In genomic region chr8:75315886-75316285, GRCm38 (mm10) we compare ENCODE assay signal across 8 mouse cellular contexts.
DNase-seq lines count a peak whose midpoint lies in the region; TF ChIP-seq lines count a peak whose summit lies in the region.

No protein-coding gene starts in this region.

- no peak for TF ChIP-seq EP300 in MEL (IDR thresholded peaks at IDR 0.05; ENCODE audit: low read depth in 1 of 2, low read length in 2 of 2)

- H3K79me2 ChIP-seq in MEL (ENCODE audit: control insufficient read depth, insufficient read depth, low read length, poor library complexity) = no peaks in the 10 kb centered on the region

- H3K27ac ChIP-seq in MEL (ENCODE audit: control insufficient read depth, low read depth, low read length) = no peak overlapping the region

- intact Hi-C loops in heart, postnatal 10 days (cut with DNase I) = no loop called here

- peak; percentile 75 for TF ChIP-seq RAD21 in MEL (IDR thresholded peaks at IDR 0.05; ENCODE audit: low read depth, low read length)

- no peak overlapping the region for H3K9ac ChIP-seq in MEL (ENCODE audit: control insufficient read depth, low read depth, low read length, poor library complexity, severe bottlenecking)

- no peaks in the 10 kb centered on the region for H3K9me3 ChIP-seq in MEL (replicated peaks; ENCODE audit: insufficient read depth, low read length)

- H3K4me1 ChIP-seq in MEL (ENCODE audit: control insufficient read depth in 1 of 2, insufficient read depth in 2 of 2, low read length in 2 of 2) = no peaks in the 10 kb centered on the region

- peak; percentile 36 to 62 for DNase-seq in heart, postnatal 10 days
- DNase-seq in heart, adult 9 months (ENCODE audit: low spot score in 2 of 2) = no peak
- DNase-seq in MEL (ENCODE audit: low read depth, low spot score) = peak; percentile 56
- DNase-seq in cerebellum, adult 9-11 months = peak; percentile 2
- peak; percentile 11 to 81 for DNase-seq in frontal cortex, adult 2 months (ENCODE audit: extremely low spot score in 1 of 2, low spot score in 1 of 2)
- DNase-seq in kidney, postnatal 36 days = peak; percentile 46 to 72
- DNase-seq in lung, postnatal 10 days = peak; percentile 27
- peak; percentile 25 for DNase-seq in skeletal muscle tissue, adult 2 months (ENCODE audit: low read depth, low spot score)

- peaks cover 0 to 2% of the 10 kb centered on the region in 2 experiments; a peak in 2 of 4 replicates for H3K27me3 ChIP-seq in MEL (ENCODE audit: control insufficient read depth in 1 of 2, insufficient read depth in 2 of 2, low read length in 2 of 2)

- no peak overlapping the region for H3K4me3 ChIP-seq in MEL (ENCODE audit: control insufficient read depth in 1 of 2, insufficient read depth in 1 of 2, low read depth in 2 of 2, low read length in 2 of 2)

- no peak for TF ChIP-seq POLR2A in MEL (IDR thresholded peaks at IDR 0.05; ENCODE audit: control insufficient read depth in 1 of 2, insufficient read depth in 1 of 2, low read depth in 1 of 2, low read length in 2 of 2, poor library complexity in 1 of 2)

- TF ChIP-seq CTCF in MEL (IDR thresholded peaks at IDR 0.05 in 2 of 3, conservative IDR thresholded peaks at IDR 0.05 in 1 of 3; ENCODE audit: control insufficient read depth in 1 of 3, insufficient read depth in 1 of 3, low read depth in 2 of 3, low read length in 3 of 3, poor library complexity in 1 of 3, severe bottlenecking in 1 of 3) = peak; percentile 71 to 89 (median 75)

- H3K36me3 ChIP-seq in MEL (ENCODE audit: control insufficient read depth in 1 of 2, insufficient read depth in 2 of 2, low read length in 2 of 2) = no peaks in the 10 kb centered on the region

TF ChIP-seq in MEL, 35 proteins besides CTCF, POLR2A, EP300 and RAD21:
- TF ChIP-seq ZC3H11A (IDR thresholded peaks at IDR 0.05; ENCODE audit: low read depth, low read length) = peak; percentile 60
- peak; percentile 73 for TF ChIP-seq SMC3 (IDR thresholded peaks at IDR 0.05; ENCODE audit: low read depth, low read length)
- TF ChIP-seq CHD1 (IDR thresholded peaks at IDR 0.05; ENCODE audit: low read depth, low read length) = no peak
- no peak for TF ChIP-seq MAX (IDR thresholded peaks at IDR 0.05; ENCODE audit: low read length)
- TF ChIP-seq TAL1 (IDR thresholded peaks at IDR 0.05; ENCODE audit: low read length) = no peak

Comparison
In these comparisons a context has a peak if more than half of its experiments do, and no peak if none do; other contexts are left out.
1. DNase-seq: peak in heart, postnatal 10 days (2 of 2), MEL (single experiment), cerebellum, adult 9-11 months (single experiment), frontal cortex, adult 2 months (2 of 2), kidney, postnatal 36 days (2 of 2), lung, postnatal 10 days (single experiment) and skeletal muscle tissue, adult 2 months (single experiment); none in heart, adult 9 months (0 of 2).